Mouse (Mus musculus): Measurements from ENCODE around the gene Erg.

Gene Erg

GRCm38 (mm10) chr16:95584751-95585528, 1.5 kb downstream of the Erg start:
- no peak for DNase-seq (ENCODE audit: low read depth)

- no peak for DNase-seq (ENCODE audit: low read depth)
Observed at GRCm38 (mm10) chr16:95579289-95579688, 7.1 kb downstream of the Erg start.

GRCm38 (mm10) chr16:95573163-95573562, 13.2 kb downstream of the Erg start:
- no peak for DNase-seq (ENCODE audit: low read depth)

- DNase-seq (ENCODE audit: low read depth): peak; percentile 56
Observed at GRCm38 (mm10) chr16:95570616-95571015, 15.8 kb downstream of the Erg start.

GRCm38 (mm10) chr16:95556834-95557233, 29.6 kb downstream of the Erg start:
- DNase-seq (ENCODE audit: low read depth): no peak

- no peak for DNase-seq (ENCODE audit: low read depth)
Observed at GRCm38 (mm10) chr16:95553136-95553535, 33.3 kb downstream of the Erg start.

- no peak for DNase-seq (ENCODE audit: low read depth)
Observed at GRCm38 (mm10) chr16:95552495-95552894, 33.9 kb downstream of the Erg start.

GRCm38 (mm10) chr16:95550496-95550895, 35.9 kb downstream of the Erg start:
- no peak for DNase-seq (ENCODE audit: low read depth)

- DNase-seq (ENCODE audit: low read depth): no peak
Observed at GRCm38 (mm10) chr16:95544753-95545152, 41.6 kb downstream of the Erg start.

GRCm38 (mm10) chr16:95543471-95543870, 42.9 kb downstream of the Erg start:
- DNase-seq (ENCODE audit: low read depth): no peak

GRCm38 (mm10) chr16:95535151-95535550, 51.2 kb downstream of the Erg start:
- DNase-seq (ENCODE audit: low read depth): no peak

- no peak for DNase-seq (ENCODE audit: low read depth)
Observed at GRCm38 (mm10) chr16:95532387-95533077, 53.9 kb downstream of the Erg start.

GRCm38 (mm10) chr16:95527561-95527960, 58.8 kb downstream of the Erg start:
- DNase-seq (ENCODE audit: low read depth): no peak

- DNase-seq (ENCODE audit: low read depth): no peak
Observed at GRCm38 (mm10) chr16:95519520-95519919, 66.9 kb downstream of the Erg start.

GRCm38 (mm10) chr16:95506051-95506450, 80.3 kb downstream of the Erg start:
- no peak for DNase-seq (ENCODE audit: low read depth)

GRCm38 (mm10) chr16:95496582-95497300, 89.7 kb downstream of the Erg start:
- no peak for DNase-seq (ENCODE audit: low read depth)

- DNase-seq (ENCODE audit: low read depth): no peak
Observed at GRCm38 (mm10) chr16:95494108-95494507, 92.3 kb downstream of the Erg start.

GRCm38 (mm10) chr16:95493336-95493735, 93.1 kb downstream of the Erg start:
- no peak for DNase-seq (ENCODE audit: low read depth)

GRCm38 (mm10) chr16:95492146-95492545, 94.2 kb downstream of the Erg start:
- DNase-seq (ENCODE audit: low read depth): no peak

GRCm38 (mm10) chr16:95490386-95490785, 96.0 kb downstream of the Erg start:
- no peak for DNase-seq (ENCODE audit: low read depth)

- DNase-seq (ENCODE audit: low read depth): no peak
Observed at GRCm38 (mm10) chr16:95487606-95488351, 98.6 kb downstream of the Erg start.

GRCm38 (mm10) chr16:95481176-95481575, 105.2 kb downstream of the Erg start:
- no peak for DNase-seq (ENCODE audit: low read depth)

All from c-Kit-positive CD71-negative TER-119-negative erythroid progenitor cells, embryonic 14.5 days (primary cell).